Mouse (Mus musculus): Measurements from ENCODE around the gene Mov10l1. TPM values are rescaled to one million over a fixed set of nuclear protein-coding genes. Genes with fewer than 3 reads are reported as not detected.
A peak's percentile ranks its signal among the peaks of the same experiment; 100 is the strongest.

Gene Mov10l1
- total and polyA plus RNA-seq, 3 experiments = not detected

DNA sequence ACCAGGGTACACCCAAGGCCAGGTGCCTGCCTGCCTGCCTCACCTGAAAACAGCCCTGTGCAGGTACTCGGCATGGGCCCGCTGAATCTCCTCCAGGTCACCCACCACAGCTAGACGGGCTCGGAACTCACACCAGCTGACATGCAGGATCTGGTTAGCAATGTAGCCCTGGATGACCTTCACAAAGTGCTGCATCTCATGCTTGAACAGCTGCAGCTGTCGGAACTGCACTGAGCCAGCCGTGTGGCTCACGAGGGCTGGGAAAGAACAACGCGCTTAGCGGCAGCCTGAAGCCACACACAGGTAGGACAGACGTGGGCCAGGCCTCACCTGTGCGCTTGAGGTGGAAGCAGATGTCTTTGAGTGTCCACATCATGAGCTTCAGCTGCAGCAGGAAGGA is 118.1 kb downstream of the Mov10l1 start:
- DNase-seq (ENCODE audit: low spot score) (no peak), ATAC-seq (ENCODE audit: extremely low read depth, insufficient number of reproducible peaks, low FRiP score, poor library complexity, severe bottlenecking) (no peak)
- no peak for TF ChIP-seq POLR2AphosphoS5 (IDR thresholded peaks at IDR 0.05; ENCODE audit: insufficient replicate concordance, low read depth, low read length)
- no peak for TF ChIP-seq TAL1 (conservative IDR thresholded peaks at IDR 0.05; ENCODE audit: low read depth, low read length)
- TF ChIP-seq GATA1 (IDR thresholded peaks at IDR 0.05; ENCODE audit: borderline replicate concordance, low read length) = no peak
- no peak for TF ChIP-seq GATA2 (IDR thresholded peaks at IDR 0.05; ENCODE audit: borderline replicate concordance, low read depth, low read length)
- TF ChIP-seq CTCF (IDR thresholded peaks at IDR 0.05; ENCODE audit: low read depth, low read length) = no peak
- Histone ChIP-seq H3K27me3 (ENCODE audit: insufficient read depth, low read length) (no peaks in the 10 kb centered on the region; the same call in 1 of the 2 replicates), H3K4me1 (ENCODE audit: insufficient read depth, low read depth, low read length) (peaks cover 7% of the 10 kb centered on the region; the same call in 1 of the 2 replicates), H3K4me3 (ENCODE audit: low read depth, low read length) (0 out of 2 replicates have a peak overlapping the region, but pooled peaks have one; percentile 14), H3K9me3 (replicated peaks) (no peaks in the 10 kb centered on the region), H3K36me3 (replicated peaks) (peaks cover 100% of the 10 kb centered on the region)

- H3K36me3 ChIP-seq (replicated peaks) = peaks cover 100% of the 10 kb centered on the region
- ATAC-seq (ENCODE audit: extremely low read depth, insufficient number of reproducible peaks, low FRiP score, poor library complexity, severe bottlenecking) = no peak
Observed at GRCm38 (mm10) chr15:89102646-89103045, 119.9 kb downstream of the Mov10l1 start.

DNA sequence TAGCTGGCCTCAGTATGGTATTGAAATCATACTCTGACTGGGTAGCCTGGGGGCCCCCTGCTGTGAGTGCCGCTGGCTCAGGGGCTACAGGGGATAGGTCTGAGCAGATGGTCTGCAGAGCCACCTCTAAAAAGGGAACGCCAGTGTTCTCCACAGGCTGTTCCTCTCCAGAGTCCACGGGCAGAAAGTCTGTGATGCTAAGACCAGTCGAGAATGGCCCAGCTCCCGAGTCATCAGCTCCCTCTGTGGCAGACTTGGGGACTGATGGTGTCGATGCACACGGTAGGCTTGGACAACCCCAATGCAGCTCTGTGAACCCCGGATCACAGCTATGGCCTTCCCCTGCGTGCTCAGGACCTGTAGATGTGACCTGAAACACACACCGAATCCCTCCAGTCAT is 121.2 kb downstream of the Mov10l1 start:
- ATAC-seq (ENCODE audit: extremely low read depth, insufficient number of reproducible peaks, low FRiP score, poor library complexity, severe bottlenecking) = no peak
- H3K27me3 ChIP-seq (ENCODE audit: insufficient read depth, low read length) = no peaks in the 10 kb centered on the region; the same call in 1 of the 2 replicates

More at GRCm38 (mm10) chr15:89102646-89103045, 119.9 kb downstream of the Mov10l1 start:
- Histone ChIP-seq H3K9me3 (replicated peaks) (no peaks in the 10 kb centered on the region), H3K4me3 (ENCODE audit: low read depth, low read length) (no peak overlapping the region), H3K4me1 (ENCODE audit: insufficient read depth, low read depth, low read length) (peaks cover 7% of the 10 kb centered on the region; the same call in 1 of the 2 replicates), H3K27me3 (ENCODE audit: insufficient read depth, low read length) (no peaks in the 10 kb centered on the region; the same call in 1 of the 2 replicates)
- DNase-seq (ENCODE audit: low spot score) = no peak
- TF ChIP-seq CTCF (IDR thresholded peaks at IDR 0.05; ENCODE audit: low read depth, low read length) (no peak), GATA1 (IDR thresholded peaks at IDR 0.05; ENCODE audit: borderline replicate concordance, low read length) (no peak), POLR2AphosphoS5 (IDR thresholded peaks at IDR 0.05; ENCODE audit: insufficient replicate concordance, low read depth, low read length) (no peak), TAL1 (conservative IDR thresholded peaks at IDR 0.05; ENCODE audit: low read depth, low read length) (no peak), GATA2 (IDR thresholded peaks at IDR 0.05; ENCODE audit: borderline replicate concordance, low read depth, low read length) (no peak)

GRCm38 (mm10) chr15:89104425-89104824 is 121.7 kb downstream of the Mov10l1 start:
- no peak for DNase-seq (ENCODE audit: low spot score)
- Histone ChIP-seq H3K36me3 (replicated peaks) (peaks cover 100% of the 10 kb centered on the region), H3K4me1 (ENCODE audit: insufficient read depth, low read depth, low read length) (peaks cover 7% of the 10 kb centered on the region; the same call in 1 of the 2 replicates), H3K4me3 (ENCODE audit: low read depth, low read length) (no peak overlapping the region), H3K9me3 (replicated peaks) (no peaks in the 10 kb centered on the region), H3K27me3 (ENCODE audit: insufficient read depth, low read length) (no peaks in the 10 kb centered on the region; the same call in 1 of the 2 replicates)
- no peak for ATAC-seq (ENCODE audit: extremely low read depth, insufficient number of reproducible peaks, low FRiP score, poor library complexity, severe bottlenecking)
- no peak for TF ChIP-seq POLR2AphosphoS5 (IDR thresholded peaks at IDR 0.05; ENCODE audit: insufficient replicate concordance, low read depth, low read length)
- no peak for TF ChIP-seq CTCF (IDR thresholded peaks at IDR 0.05; ENCODE audit: low read depth, low read length)
- TF ChIP-seq GATA1 (IDR thresholded peaks at IDR 0.05; ENCODE audit: borderline replicate concordance, low read length) = no peak
- no peak for TF ChIP-seq TAL1 (conservative IDR thresholded peaks at IDR 0.05; ENCODE audit: low read depth, low read length)
- no peak for TF ChIP-seq GATA2 (IDR thresholded peaks at IDR 0.05; ENCODE audit: borderline replicate concordance, low read depth, low read length)

More for the DNA sequence above, 121.2 kb downstream of the Mov10l1 start:
- TF ChIP-seq POLR2AphosphoS5 (IDR thresholded peaks at IDR 0.05; ENCODE audit: insufficient replicate concordance, low read depth, low read length) = no peak
- no peak for TF ChIP-seq GATA1 (IDR thresholded peaks at IDR 0.05; ENCODE audit: borderline replicate concordance, low read length)
- TF ChIP-seq CTCF (IDR thresholded peaks at IDR 0.05; ENCODE audit: low read depth, low read length) = no peak
- TF ChIP-seq GATA2 (IDR thresholded peaks at IDR 0.05; ENCODE audit: borderline replicate concordance, low read depth, low read length) = no peak
- TF ChIP-seq TAL1 (conservative IDR thresholded peaks at IDR 0.05; ENCODE audit: low read depth, low read length) = no peak
- H3K4me1 ChIP-seq (ENCODE audit: insufficient read depth, low read depth, low read length) = peaks cover 7% of the 10 kb centered on the region; the same call in 1 of the 2 replicates
- peaks cover 100% of the 10 kb centered on the region for H3K36me3 ChIP-seq (replicated peaks)
- H3K9me3 ChIP-seq (replicated peaks) = no peaks in the 10 kb centered on the region
- H3K4me3 ChIP-seq (ENCODE audit: low read depth, low read length) = no peak overlapping the region
- no peak for DNase-seq (ENCODE audit: low spot score)

Other genes starting within 250 kb of the Mov10l1 start
- gene Brd1, start 248.7 kb upstream of the Mov10l1 start, total RNA-seq (2014; fragmentation: Nextera tagmentation) = 52.4 and 59.4 TPM in 2 replicates
- gene Brd1, start 248.7 kb upstream of the Mov10l1 start, total RNA-seq (2017) = 51.8 and 64.0 TPM in 2 replicates
- 38.6 and 49.8 TPM in 2 replicates for gene Brd1, start 248.7 kb upstream of the Mov10l1 start, polyA plus RNA-seq (2012)
- gene Zbed4, start 231.2 kb upstream of the Mov10l1 start, total RNA-seq (2014; fragmentation: Nextera tagmentation) = 37.2 and 48.6 TPM in 2 replicates
- 40.8 and 43.3 TPM in 2 replicates for gene Zbed4, start 231.2 kb upstream of the Mov10l1 start, total RNA-seq (2017)
- gene Zbed4, start 231.2 kb upstream of the Mov10l1 start, polyA plus RNA-seq (2012) = 11.0 and 11.6 TPM in 2 replicates
- 18.1 and 24.0 TPM in 2 replicates for gene Alg12, start 163.6 kb upstream of the Mov10l1 start, total RNA-seq (2014; fragmentation: Nextera tagmentation)
- gene Alg12, start 163.6 kb upstream of the Mov10l1 start, total RNA-seq (2017) = 7.0 and 7.8 TPM in 2 replicates
- 2.7 and 4.8 TPM in 2 replicates for gene Alg12, start 163.6 kb upstream of the Mov10l1 start, polyA plus RNA-seq (2012)
- 8.5 and 10.8 TPM in 2 replicates for gene Creld2, start 163.3 kb upstream of the Mov10l1 start, total RNA-seq (2014; fragmentation: Nextera tagmentation)
- 25.8 and 26.7 TPM in 2 replicates for gene Creld2, start 163.3 kb upstream of the Mov10l1 start, total RNA-seq (2017)
- gene Creld2, start 163.3 kb upstream of the Mov10l1 start, polyA plus RNA-seq (2012) = 12.3 and 16.5 TPM in 2 replicates
- gene Pim3, start 120.7 kb upstream of the Mov10l1 start, total RNA-seq (2014; fragmentation: Nextera tagmentation) = 2.1 and 5.3 TPM in 2 replicates
- gene Pim3, start 120.7 kb upstream of the Mov10l1 start, total RNA-seq (2017) = 3.4 and 3.7 TPM in 2 replicates
- gene Pim3, start 120.7 kb upstream of the Mov10l1 start, polyA plus RNA-seq (2012) = 6.0 and 6.8 TPM in 2 replicates
- not detected in 2 replicates for gene Ttll8, start 28.5 kb upstream of the Mov10l1 start, total RNA-seq (2014; fragmentation: Nextera tagmentation)
- gene Ttll8, start 28.5 kb upstream of the Mov10l1 start, total RNA-seq (2017) = 0.49 TPM in 1 of 2 replicates, not detected in the other
- gene Ttll8, start 28.5 kb upstream of the Mov10l1 start, polyA plus RNA-seq (2012) = not detected in 2 replicates
- not detected in 2 replicates for gene Mlc1, start 3.9 kb upstream of the Mov10l1 start, total RNA-seq (2014; fragmentation: Nextera tagmentation)
- 0.11 TPM in 1 of 2 replicates, not detected in the other for gene Mlc1, start 3.9 kb upstream of the Mov10l1 start, total RNA-seq (2017)
- gene Mlc1, start 3.9 kb upstream of the Mov10l1 start, polyA plus RNA-seq (2012) = not detected in 2 replicates
- gene Panx2, start 76.8 kb downstream of the Mov10l1 start, total RNA-seq (2014; fragmentation: Nextera tagmentation) = not detected in 2 replicates
- gene Panx2, start 76.8 kb downstream of the Mov10l1 start, total RNA-seq (2017) = 0.11 TPM in 1 of 2 replicates, not detected in the other
- gene Panx2, start 76.8 kb downstream of the Mov10l1 start, polyA plus RNA-seq (2012) = 0.01 TPM in 1 of 2 replicates, not detected in the other
- gene Trabd, start 92.2 kb downstream of the Mov10l1 start, total RNA-seq (2014; fragmentation: Nextera tagmentation) = 27.5 and 27.6 TPM in 2 replicates
- 22.1 and 27.3 TPM in 2 replicates for gene Trabd, start 92.2 kb downstream of the Mov10l1 start, total RNA-seq (2017)
- 60.3 and 67.7 TPM in 2 replicates for gene Trabd, start 92.2 kb downstream of the Mov10l1 start, polyA plus RNA-seq (2012)
- gene Selenoo, start 106.2 kb downstream of the Mov10l1 start, total RNA-seq (2014; fragmentation: Nextera tagmentation) = 15.9 and 17.8 TPM in 2 replicates
- 25.2 and 28.4 TPM in 2 replicates for gene Selenoo, start 106.2 kb downstream of the Mov10l1 start, total RNA-seq (2017)
- gene Selenoo, start 106.2 kb downstream of the Mov10l1 start, polyA plus RNA-seq (2012) = 11.6 and 14.0 TPM in 2 replicates
- gene Tubgcp6, start 140.2 kb downstream of the Mov10l1 start, total RNA-seq (2014; fragmentation: Nextera tagmentation) = 41.4 and 55.2 TPM in 2 replicates
- 19.3 and 21.5 TPM in 2 replicates for gene Tubgcp6, start 140.2 kb downstream of the Mov10l1 start, total RNA-seq (2017)
- 31.8 and 35.4 TPM in 2 replicates for gene Tubgcp6, start 140.2 kb downstream of the Mov10l1 start, polyA plus RNA-seq (2012)
- 6.8 and 9.3 TPM in 2 replicates for gene Hdac10, start 145.8 kb downstream of the Mov10l1 start, total RNA-seq (2014; fragmentation: Nextera tagmentation)
- 16.1 and 22.3 TPM in 2 replicates for gene Hdac10, start 145.8 kb downstream of the Mov10l1 start, total RNA-seq (2017)
- gene Hdac10, start 145.8 kb downstream of the Mov10l1 start, polyA plus RNA-seq (2012) = 11.5 and 18.3 TPM in 2 replicates
- gene Mapk12, start 157.8 kb downstream of the Mov10l1 start, total RNA-seq (2014; fragmentation: Nextera tagmentation) = not detected in 2 replicates
- 0.16 TPM in 1 of 2 replicates, not detected in the other for gene Mapk12, start 157.8 kb downstream of the Mov10l1 start, total RNA-seq (2017)
- gene Mapk12, start 157.8 kb downstream of the Mov10l1 start, polyA plus RNA-seq (2012) = not detected in 2 replicates
- not detected in 2 replicates for gene Mapk11, start 166.7 kb downstream of the Mov10l1 start, total RNA-seq (2014; fragmentation: Nextera tagmentation)
- gene Mapk11, start 166.7 kb downstream of the Mov10l1 start, total RNA-seq (2017) = 0.38 and 0.46 TPM in 2 replicates
- 0.07 TPM in 1 of 2 replicates, not detected in the other for gene Mapk11, start 166.7 kb downstream of the Mov10l1 start, polyA plus RNA-seq (2012)
- gene Plxnb2, start 197.9 kb downstream of the Mov10l1 start, total RNA-seq (2014; fragmentation: Nextera tagmentation) = 9.9 and 10.6 TPM in 2 replicates
- 1.8 and 3.1 TPM in 2 replicates for gene Plxnb2, start 197.9 kb downstream of the Mov10l1 start, total RNA-seq (2017)
- gene Plxnb2, start 197.9 kb downstream of the Mov10l1 start, polyA plus RNA-seq (2012) = 15.5 and 17.6 TPM in 2 replicates
- gene Dennd6b, start 213.6 kb downstream of the Mov10l1 start, total RNA-seq (2014; fragmentation: Nextera tagmentation) = 3.5 and 4.0 TPM in 2 replicates
- 1.8 and 2.3 TPM in 2 replicates for gene Dennd6b, start 213.6 kb downstream of the Mov10l1 start, total RNA-seq (2017)
- 7.3 and 7.6 TPM in 2 replicates for gene Dennd6b, start 213.6 kb downstream of the Mov10l1 start, polyA plus RNA-seq (2012)
- gene Ppp6r2, start 228.6 kb downstream of the Mov10l1 start, total RNA-seq (2014; fragmentation: Nextera tagmentation) = 47.6 and 65.5 TPM in 2 replicates
- gene Ppp6r2, start 228.6 kb downstream of the Mov10l1 start, total RNA-seq (2017) = 34.9 and 104 TPM in 2 replicates
- 105 and 107 TPM in 2 replicates for gene Ppp6r2, start 228.6 kb downstream of the Mov10l1 start, polyA plus RNA-seq (2012)